Mouse (Mus musculus) C2C12 (cell line): Measurements from ENCODE around the gene Mroh8. TPM values are rescaled to one million over a fixed set of nuclear protein-coding genes. Genes with fewer than 3 reads are reported as not detected.
"Not testable (repeated sequence)": the region's sequence is repeated elsewhere in the genome, so short reads cannot be mapped to it uniquely, and the experiment has no call there.

Source experiments
- H3K27me3 ChIP-seq: one replicate; pipeline ENCODE4 v1.6.1; 2011; ENCODE audit not compliant: control insufficient read depth, insufficient read depth, insufficient read length
- H3K36me3 ChIP-seq: one replicate; pipeline ENCODE4 v1.6.1; 2011; ENCODE audit not compliant: control insufficient read depth, insufficient read depth
- H3K4me3 ChIP-seq: one replicate; pipeline ENCODE4 v1.5.1; 2011; ENCODE audit warnings: mild to moderate bottlenecking, control low read depth; ENCODE audit not compliant: poor library complexity, insufficient read depth, severe bottlenecking
- H3K79me2 ChIP-seq: one replicate; pipeline ENCODE4 v1.6.1; 2011; ENCODE audit not compliant: control insufficient read depth, insufficient read depth
- H3K79me3 ChIP-seq: one replicate; pipeline ENCODE4 v1.6.1; 2011; ENCODE audit warnings: low read depth, control low read depth
- H3ac ChIP-seq: one replicate; pipeline ENCODE3; 2011; ENCODE audit warnings: low read depth; ENCODE audit not compliant: control insufficient read depth, insufficient read length
- CEBPB ChIP-seq: IDR thresholded peaks from one replicate; pipeline ENCODE4 v1.6.1; 2011; ENCODE audit warnings: low read depth, mild to moderate bottlenecking, control low read depth, moderate library complexity
- CTCF ChIP-seq: IDR thresholded peaks from one replicate; pipeline ENCODE4 v1.5.1; 2011; ENCODE audit not compliant: control insufficient read depth, insufficient read depth, insufficient read length
- FOSL1 ChIP-seq: IDR thresholded peaks from one replicate; pipeline ENCODE4 v1.8.0; 2011; ENCODE audit warnings: mild to moderate bottlenecking, low read length; ENCODE audit not compliant: poor library complexity, insufficient read depth, severe bottlenecking
- MAX ChIP-seq: IDR thresholded peaks from one replicate; pipeline ENCODE4 v1.6.1; 2011; ENCODE audit warnings: mild to moderate bottlenecking, control low read depth
- MYOD1 ChIP-seq: IDR thresholded peaks from one replicate; pipeline ENCODE4 v1.6.1; 2011; ENCODE audit warnings: low read depth; ENCODE audit not compliant: control insufficient read depth, insufficient read length
- MYOG ChIP-seq: IDR thresholded peaks from one replicate; pipeline ENCODE4 v1.6.1; 2011; ENCODE audit not compliant: control insufficient read depth, insufficient read length; ENCODE audit errors: extremely low read depth
- USF1 ChIP-seq: IDR thresholded peaks from one replicate; pipeline ENCODE4 v1.6.1; 2011; ENCODE audit warnings: low read depth, mild to moderate bottlenecking, control low read depth, moderate library complexity
- polyA plus RNA-seq: library from polyadenylated mRNA; unstranded; fragments of >200 nt; fragmentation: generic; extraction: Trizol; gene quantifications from one replicate; pipeline ENCODE4 v1.2.1, GENCODE M21; 2012; ENCODE audit warnings: missing spikeins

Mroh8 gene
- polyA plus RNA-seq, 1 experiment, result 0.13 TPM

DNA sequence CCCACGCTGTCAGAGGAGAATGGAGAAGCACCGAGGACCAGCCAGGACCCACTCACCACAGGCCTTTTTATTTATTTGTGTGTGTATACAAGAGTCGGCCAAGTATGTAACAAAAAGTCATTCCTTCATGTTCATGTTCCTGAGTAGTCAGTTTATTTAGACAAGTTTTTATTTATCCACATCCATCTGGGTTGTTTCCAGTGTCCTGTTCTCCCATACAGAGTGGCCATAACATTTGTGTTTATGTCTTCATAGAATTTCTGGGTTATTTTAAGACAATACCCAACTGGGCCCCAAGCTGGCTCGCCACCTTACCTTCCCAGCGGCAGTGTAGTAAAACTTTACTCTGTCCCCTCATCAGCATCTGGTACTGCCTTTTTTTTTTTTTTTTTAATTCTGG, 17.4 kb downstream of the Mroh8 start:
- Histone ChIP-seq H3K36me3 (no peaks in the 10 kb centered on the region), H3K27me3 (peaks cover 33% of the 10 kb centered on the region), H3K4me3 (no peak overlapping the region), H3K79me2 (no peaks in the 10 kb centered on the region), H3K79me3 (no peaks in the 10 kb centered on the region), H3ac (no peak overlapping the region)
- TF ChIP-seq MYOD1 (no peak), CTCF (no peak), MAX (no peak), CEBPB (no peak), USF1 (no peak), MYOG (no peak), FOSL1 (no peak)

- TF ChIP-seq CTCF (peak; percentile 52), MYOG (no peak), FOSL1 (no peak), MAX (no peak), USF1 (no peak), CEBPB (no peak), MYOD1 (no peak)
- Histone ChIP-seq H3ac (no peak overlapping the region), H3K36me3 (no peaks in the 10 kb centered on the region), H3K79me2 (no peaks in the 10 kb centered on the region), H3K4me3 (no peak overlapping the region), H3K79me3 (no peaks in the 10 kb centered on the region), H3K27me3 (peaks cover 43% of the 10 kb centered on the region)
These were observed 19.6 kb downstream of the Mroh8 start for GRCm38 (mm10) chr2:157259720-157260119.

DNA sequence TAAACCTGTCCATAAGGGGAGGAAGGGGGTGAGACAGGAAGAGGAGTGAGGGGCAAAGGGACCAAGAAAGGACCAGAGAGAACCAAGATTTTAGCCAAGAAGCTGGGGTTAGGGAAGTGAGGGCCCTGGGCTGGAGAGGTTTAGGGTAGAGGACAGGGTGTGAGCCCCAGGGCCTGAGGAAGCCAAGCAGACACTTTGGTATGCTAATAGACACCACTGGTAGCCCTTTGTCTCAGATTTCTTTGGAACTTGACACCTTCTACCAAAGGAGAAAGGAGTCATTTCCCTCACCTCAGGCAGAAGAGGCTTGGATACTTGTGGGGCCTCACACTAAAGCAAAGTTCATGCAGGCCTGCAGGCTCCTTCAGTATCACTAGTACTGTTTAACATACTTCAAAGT, 31.2 kb downstream of the Mroh8 start:
- no peak overlapping the region for H3ac ChIP-seq
- no peaks in the 10 kb centered on the region for H3K79me2 ChIP-seq
- TF ChIP-seq MYOG (no peak), CTCF (no peak), USF1 (no peak), CEBPB (no peak), FOSL1 (no peak), MAX (no peak), MYOD1 (no peak)
- H3K36me3 ChIP-seq, result no peaks in the 10 kb centered on the region
- no peak overlapping the region for H3K4me3 ChIP-seq
- no peaks in the 10 kb centered on the region for H3K27me3 ChIP-seq
- H3K79me3 ChIP-seq, result no peaks in the 10 kb centered on the region

DNA sequence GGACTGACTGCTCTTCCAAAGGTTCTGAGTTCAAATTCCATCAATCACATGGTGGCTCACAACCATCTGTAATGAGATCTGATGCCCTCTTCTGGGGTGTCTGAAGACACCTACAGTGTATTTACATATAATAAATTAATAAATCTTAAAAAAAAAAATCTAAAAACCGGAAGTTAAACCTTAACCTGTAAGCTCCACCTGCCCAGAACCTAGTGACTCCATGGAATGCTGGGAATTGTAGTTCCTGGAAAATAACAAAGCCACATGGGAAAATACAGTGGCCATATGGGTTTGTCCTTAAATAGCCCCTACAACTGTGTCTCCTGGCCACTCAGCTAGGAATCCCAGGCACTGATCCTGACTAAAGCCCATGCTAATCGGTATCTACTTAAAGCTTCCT, 33.7 kb downstream of the Mroh8 start:
- Histone ChIP-seq H3K4me3 (no peak overlapping the region), H3K27me3 (no peaks in the 10 kb centered on the region), H3ac (no peak overlapping the region), H3K79me3 (no peaks in the 10 kb centered on the region), H3K36me3 (no peaks in the 10 kb centered on the region), H3K79me2 (no peaks in the 10 kb centered on the region)
- TF ChIP-seq MYOG (no peak), CEBPB (no peak), FOSL1 (no peak), CTCF (no peak), USF1 (no peak), MAX (no peak), MYOD1 (no peak)

- no peaks in the 10 kb centered on the region for H3K79me2 ChIP-seq
- H3K36me3 ChIP-seq, result no peaks in the 10 kb centered on the region
- TF ChIP-seq MAX (no peak), USF1 (no peak), MYOD1 (no peak), MYOG (no peak), FOSL1 (no peak), CTCF (no peak), CEBPB (no peak)
- no peaks in the 10 kb centered on the region for H3K79me3 ChIP-seq
- H3ac ChIP-seq, result no peak overlapping the region
- no peak overlapping the region for H3K4me3 ChIP-seq
- H3K27me3 ChIP-seq, result no peaks in the 10 kb centered on the region
These were observed 34.3 kb downstream of the Mroh8 start for GRCm38 (mm10) chr2:157245001-157245400.

- H3K79me2 ChIP-seq, result no peaks in the 10 kb centered on the region
- TF ChIP-seq MYOD1, result no peak
- TF ChIP-seq MAX, result no peak
- no peak for TF ChIP-seq FOSL1
- TF ChIP-seq MYOG, result no peak
- no peak for TF ChIP-seq CTCF
- TF ChIP-seq USF1, result no peak
- TF ChIP-seq CEBPB, result no peak
- H3K27me3 ChIP-seq, result peaks cover 39% of the 10 kb centered on the region
- H3K36me3 ChIP-seq, result no peaks in the 10 kb centered on the region
- no peak overlapping the region for H3ac ChIP-seq
- H3K79me3 ChIP-seq, result no peaks in the 10 kb centered on the region
- no peak overlapping the region for H3K4me3 ChIP-seq
These were observed 43.4 kb downstream of the Mroh8 start for GRCm38 (mm10) chr2:157235946-157236345.

DNA sequence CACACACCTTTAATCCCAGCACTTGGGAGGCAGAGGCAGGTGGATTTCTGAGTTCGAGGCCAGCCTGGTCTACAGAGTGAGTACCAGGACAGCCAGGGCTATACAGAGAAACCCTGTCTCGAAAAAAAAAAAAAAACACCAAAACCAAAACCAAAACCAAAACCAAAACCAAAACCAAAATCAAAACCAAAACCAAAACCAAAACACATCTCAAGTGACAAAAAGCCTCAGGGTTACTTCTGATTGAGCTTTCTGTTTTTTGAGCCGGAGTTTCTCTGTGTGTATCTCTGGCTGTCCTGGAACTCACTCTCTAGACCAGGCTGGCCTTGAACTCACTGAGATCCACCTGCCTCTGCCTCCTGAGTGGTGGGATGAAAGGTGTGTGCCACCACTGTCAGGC, 57.4 kb downstream of the Mroh8 start:
- H3K4me3 ChIP-seq, H3ac ChIP-seq, H3K36me3 ChIP-seq, H3K79me3 ChIP-seq, H3K79me2 ChIP-seq: not testable (repeated sequence)
- peaks cover 36% of the 10 kb centered on the region for H3K27me3 ChIP-seq
